Mouse (Mus musculus): ENCODE measurements around the gene Gtf2a1l.

DNA sequence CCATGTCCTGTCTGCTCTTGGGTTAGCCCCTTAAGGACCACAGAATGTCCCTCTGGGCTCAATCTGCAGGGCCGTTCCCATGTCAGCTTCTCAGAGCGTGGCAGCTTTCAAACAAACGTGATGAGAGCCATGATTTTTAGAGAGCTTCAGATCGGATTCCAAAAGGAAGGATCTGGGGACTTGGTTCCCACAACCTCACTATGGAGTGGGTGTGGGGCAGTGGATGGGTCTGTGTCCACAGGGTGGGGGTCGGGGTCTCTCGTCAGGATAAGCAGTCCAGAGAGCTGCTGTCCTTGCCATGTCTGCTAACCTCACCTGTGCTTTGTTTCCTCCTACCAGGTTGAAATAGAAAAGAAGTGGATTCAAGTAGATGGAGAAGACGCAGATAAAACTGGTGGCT is 23.6 kb upstream of the Gtf2a1l start:
- no peak for TF ChIP-seq POLR2A (IDR thresholded peaks at IDR 0.05; ENCODE audit: insufficient read depth, low read depth, low read length)
- no peak for TF ChIP-seq CTCF (IDR thresholded peaks at IDR 0.05)
- TF ChIP-seq EP300 (IDR thresholded peaks at IDR 0.05; ENCODE audit: insufficient read depth, low read depth, low read length): no peak

All from heart, adult 2 months (tissue).